ENCODE assay signal across 9 mouse cellular contexts in genomic region chrX:103356761-103357236, GRCm38 (mm10). TPM values are rescaled to one million over a fixed set of nuclear protein-coding genes. Genes with fewer than 3 reads are reported as not detected.
A peak's percentile ranks its signal among the peaks of the same experiment; 100 is the strongest.
DNase-seq lines count a peak whose midpoint lies in the region; ATAC-seq and TF ChIP-seq lines count a peak whose summit lies in the region.
"Had no signal": no experiment of that assay in that cellular context is flagged by ENCODE, and none has a peak within 500 bp of the region (broad histone marks: within the 10 kb centered on the region; RNA-seq: fewer than 3 reads in every experiment).

No protein-coding gene starts in this region.

- no peaks in the 10 kb centered on the region for H3K36me3 ChIP-seq in hindbrain, embryonic 12.5 days
- no peaks in the 10 kb centered on the region for H3K36me3 ChIP-seq in liver, embryonic 13.5 days
- H3K36me3 ChIP-seq in stomach, embryonic 15.5 days: no peaks in the 10 kb centered on the region

- DNase-seq in left cerebral cortex, adult 2 months (ENCODE audit: extremely low spot score in 1 of 2, low spot score in 2 of 2): peak; percentile 14 to 16
- DNase-seq in left cerebral cortex, postnatal 36 days (ENCODE audit: low spot score in 2 of 2): no peak
- peak; percentile 19 for DNase-seq in NIH3T3 (ENCODE audit: low read depth)
- DNase-seq in liver, embryonic 13.5 days: no peak
- no peak for DNase-seq in c-Kit-positive CD71-positive TER-119-positive erythroid progenitor cells, embryonic 14.5 days (ENCODE audit: low spot score)

- H3K4me2 ChIP-seq in hindbrain, embryonic 12.5 days (replicated peaks): peak overlapping the region; percentile 51
- H3K4me2 ChIP-seq in liver, embryonic 13.5 days: peak overlapping the region; percentile 57
- peak overlapping the region; percentile 53 for H3K4me2 ChIP-seq in stomach, embryonic 15.5 days

- 14% methylated on average over 24 of the region's 24 CpGs for WGBS in hindbrain, embryonic 12.5 days
- 11% methylated on average over 24 of the region's 24 CpGs for WGBS in liver, embryonic 13.5 days (ENCODE audit: insufficient replicate concordance)
- WGBS in stomach, embryonic 15.5 days: 18% methylated on average over 24 of the region's 24 CpGs

- H3K4me1 ChIP-seq in hindbrain, embryonic 12.5 days: no peaks in the 10 kb centered on the region; the same call in 1 of the 2 replicates
- H3K4me1 ChIP-seq in liver, embryonic 13.5 days (replicated peaks): no peaks in the 10 kb centered on the region
- H3K4me1 ChIP-seq in stomach, embryonic 15.5 days: no peaks in the 10 kb centered on the region

- H3K27me3 ChIP-seq in hindbrain, embryonic 12.5 days: peaks cover 51% of the 10 kb centered on the region
- H3K27me3 ChIP-seq in liver, embryonic 13.5 days: peaks cover 52% of the 10 kb centered on the region
- H3K27me3 ChIP-seq in stomach, embryonic 15.5 days (replicated peaks): peaks cover 12% of the 10 kb centered on the region; the same call in 1 of the 2 replicates

- no peak for TF ChIP-seq CTCF in left cerebral cortex, adult 2 months (IDR thresholded peaks at IDR 0.05)

- H3K4me3 ChIP-seq in left cerebral cortex, adult 2 months: peak overlapping the region; percentile 50
- H3K4me3 ChIP-seq in hindbrain, embryonic 12.5 days: peak overlapping the region; percentile 54
- peak overlapping the region; percentile 52 for H3K4me3 ChIP-seq in liver, embryonic 13.5 days (replicated peaks)
- H3K4me3 ChIP-seq in stomach, embryonic 15.5 days (replicated peaks): peak overlapping the region; percentile 53

- peak; percentile 36 for ATAC-seq in common myeloid progenitor, adult 5-6 weeks (replicated peaks; ENCODE audit: low read depth, poor library complexity, severe bottlenecking)
- ATAC-seq in hindbrain, embryonic 12.5 days (ENCODE audit: low FRiP score): peak; percentile 85
- no peak for ATAC-seq in liver, embryonic 13.5 days (ENCODE audit: low read depth)
- ATAC-seq in stomach, embryonic 15.5 days (ENCODE audit: insufficient read depth, low FRiP score, low read depth): peak; percentile 47; the same call in 1 of the 2 replicates

- peak overlapping the region; percentile 69 for H3K9ac ChIP-seq in hindbrain, embryonic 12.5 days
- no peak overlapping the region for H3K9ac ChIP-seq in liver, embryonic 13.5 days
- H3K9ac ChIP-seq in stomach, embryonic 15.5 days: no peak overlapping the region

- intact Hi-C loops in left cerebral cortex, adult 2 months (cut with DNase I): loop anchor here (5.0 kb wide), 1 partner anchor 69 kb away; no protein-coding TSS in a partner anchor
- intact Hi-C loops in left cerebral cortex, postnatal 36 days (cut with DNase I): loop anchor here (5.0 kb wide), 1 partner anchor 69 kb away; no protein-coding TSS in a partner anchor

- H3K27ac ChIP-seq in left cerebral cortex, adult 2 months: peak overlapping the region; percentile 81
- peak overlapping the region; percentile 71 for H3K27ac ChIP-seq in hindbrain, embryonic 12.5 days
- H3K27ac ChIP-seq in liver, embryonic 13.5 days: no peak overlapping the region
- no peak overlapping the region for H3K27ac ChIP-seq in stomach, embryonic 15.5 days

- no peaks in the 10 kb centered on the region for H3K9me3 ChIP-seq in hindbrain, embryonic 12.5 days (replicated peaks)
- no peaks in the 10 kb centered on the region for H3K9me3 ChIP-seq in liver, embryonic 13.5 days (replicated peaks)
- H3K9me3 ChIP-seq in stomach, embryonic 15.5 days: no peaks in the 10 kb centered on the region

RNA-seq across cellular contexts. Expression of gene Chic1, which starts 0.5 kb away (rescaled TPM):
- total RNA-seq in left cerebral cortex, adult 2 months (2021): 10 to 100 TPM; 22.3 to 22.7 TPM
- 10 to 100 TPM; 16.3 to 21.4 TPM for total RNA-seq in left cerebral cortex, postnatal 36 days (2021)
- 0.10 and 0.32 TPM in 2 replicates for total RNA-seq in common myeloid progenitor, adult 5-6 weeks (2017)
- 7.8 and 8.8 TPM in 2 replicates for polyA plus RNA-seq in hindbrain, embryonic 12.5 days (2016; fragmentation: Nextera tagmentation; extraction: Ambion mirVana)
- polyA plus RNA-seq in liver, embryonic 13.5 days (2015; fragmentation: Nextera tagmentation; extraction: Ambion mirVana): 0.35 and 0.52 TPM in 2 replicates
- 3.2 and 3.6 TPM in 2 replicates for polyA plus RNA-seq in stomach, embryonic 15.5 days (2015; fragmentation: Nextera tagmentation; extraction: Ambion mirVana)

RNA-seq across cellular contexts. Expression of gene Cdx4, which starts 35.6 kb away (rescaled TPM):
- not detected for total RNA-seq in left cerebral cortex, adult 2 months (2021)
- not detected for total RNA-seq in left cerebral cortex, postnatal 36 days (2021)
- total RNA-seq in common myeloid progenitor, adult 5-6 weeks (2017): not detected in 2 replicates
- polyA plus RNA-seq in hindbrain, embryonic 12.5 days (2016; fragmentation: Nextera tagmentation; extraction: Ambion mirVana): not detected in 2 replicates
- not detected in 2 replicates for polyA plus RNA-seq in liver, embryonic 13.5 days (2015; fragmentation: Nextera tagmentation; extraction: Ambion mirVana)
- polyA plus RNA-seq in stomach, embryonic 15.5 days (2015; fragmentation: Nextera tagmentation; extraction: Ambion mirVana): 0.06 TPM in 1 of 2 replicates, not detected in the other
- total RNA-seq: left cerebral cortex, postnatal 10 days had no signal

RNA-seq across cellular contexts. Expression of gene Tsx, which starts 57.5 kb away (rescaled TPM):
- total RNA-seq in left cerebral cortex, adult 2 months (2021): not detected
- total RNA-seq in left cerebral cortex, postnatal 36 days (2021): under 1 TPM in 1 of 2 experiments, not detected in 1; 0.52 TPM
- total RNA-seq in common myeloid progenitor, adult 5-6 weeks (2017): not detected in 2 replicates
- polyA plus RNA-seq in hindbrain, embryonic 12.5 days (2016; fragmentation: Nextera tagmentation; extraction: Ambion mirVana): 0.60 TPM in 1 of 2 replicates, not detected in the other
- not detected in 2 replicates for polyA plus RNA-seq in liver, embryonic 13.5 days (2015; fragmentation: Nextera tagmentation; extraction: Ambion mirVana)
- 0.17 and 0.34 TPM in 2 replicates for polyA plus RNA-seq in stomach, embryonic 15.5 days (2015; fragmentation: Nextera tagmentation; extraction: Ambion mirVana)

Comparison
In these comparisons a context has a peak if more than half of its experiments do, and no peak if none do; other contexts are left out.
1. DNase-seq: peak in left cerebral cortex, adult 2 months (2 of 2) and NIH3T3 (single experiment); none in left cerebral cortex, postnatal 36 days (0 of 2), liver, embryonic 13.5 days (single experiment) and c-Kit-positive CD71-positive TER-119-positive erythroid progenitor cells, embryonic 14.5 days (single experiment).
2. H3K27ac ChIP-seq: peak in left cerebral cortex, adult 2 months (single experiment) and hindbrain, embryonic 12.5 days (single experiment); none in liver, embryonic 13.5 days (single experiment) and stomach, embryonic 15.5 days (single experiment).
3. RNA of gene Chic1, which starts 0.5 kb away (total RNA-seq): 22.3 to 22.7 TPM in left cerebral cortex, adult 2 months and 16.3 to 21.4 TPM in left cerebral cortex, postnatal 36 days; 0.10 to 0.32 TPM in common myeloid progenitor, adult 5-6 weeks; every median in the first group is over 10 times any median in the second.
4. Peak in every context shown above with its lines, with median percentiles within 50 percentile points of each other: H3K4me3 ChIP-seq and H3K4me2 ChIP-seq.